Mouse (Mus musculus) layer of hippocampus, adult 11-12 months (tissue): ENCODE results near the gene Pgbd1.
"Not testable (repeated sequence)": the region's sequence is repeated elsewhere in the genome, so short reads cannot be mapped to it uniquely, and the experiment has no call there.

ENCODE experiments used
- DNase-seq: peaks from one replicate; pipeline ENCODE4 v3.0.0; 2022; ENCODE audit warnings: low spot score

Gene Pgbd1

DNA sequence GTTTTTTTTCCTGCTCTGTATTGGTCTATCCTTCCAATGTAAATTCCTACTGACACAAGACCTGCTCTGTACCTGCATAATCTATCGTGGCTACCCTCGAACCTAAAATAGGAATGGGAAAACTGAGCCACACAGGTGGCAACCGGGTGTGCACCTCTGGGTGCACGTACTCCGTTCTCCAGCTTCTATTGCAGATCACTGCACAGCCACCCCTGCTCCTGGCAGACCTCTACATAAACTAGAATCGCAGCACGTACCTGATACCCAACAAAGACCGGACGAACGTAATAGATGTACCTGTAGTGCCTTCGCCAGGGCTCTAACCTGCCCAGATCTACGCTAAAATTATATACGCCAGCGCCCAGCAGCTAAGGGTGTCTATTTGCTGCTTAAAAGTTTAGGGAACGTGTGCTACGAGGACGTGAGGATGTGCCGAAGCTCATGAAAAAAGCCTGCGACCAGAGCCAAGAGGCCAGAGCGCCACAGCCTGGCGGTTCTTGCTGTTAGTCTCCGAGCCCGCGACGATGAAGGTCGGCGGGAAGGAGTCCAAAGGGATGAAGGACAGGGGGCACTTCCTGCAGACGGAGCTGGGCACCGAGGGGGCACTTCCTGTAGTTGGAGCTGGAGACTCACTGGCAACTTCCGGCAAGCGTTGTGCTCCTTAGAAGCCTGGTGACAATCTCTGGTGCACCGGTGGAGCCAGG is at the start of gene Pgbd1:
TSS of gene Pgbd1 (minus strand) at position 556 of the 704 bp plus-strand sequence.
- DNase-seq, result peak; percentile 58

DNA sequence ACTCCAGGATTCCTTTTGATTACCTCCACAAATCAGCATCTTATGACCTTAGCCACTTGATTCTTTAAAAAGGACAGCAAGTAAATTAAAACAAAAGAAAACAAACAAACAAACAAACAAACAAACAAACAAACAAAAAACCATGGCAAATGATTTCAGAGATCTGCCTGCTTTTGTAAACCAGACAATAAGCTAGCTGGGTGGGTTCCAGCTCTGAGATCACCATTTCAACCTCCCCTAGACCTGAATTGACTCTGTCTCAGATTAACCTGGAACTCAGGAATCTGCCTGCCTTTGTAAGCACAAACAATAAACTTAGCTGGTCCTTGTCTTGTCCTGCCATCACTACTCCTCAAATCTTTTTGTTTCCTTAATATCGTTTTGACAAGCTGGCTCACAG is 46.0 kb upstream of the Pgbd1 start:
- no peak for DNase-seq

DNA sequence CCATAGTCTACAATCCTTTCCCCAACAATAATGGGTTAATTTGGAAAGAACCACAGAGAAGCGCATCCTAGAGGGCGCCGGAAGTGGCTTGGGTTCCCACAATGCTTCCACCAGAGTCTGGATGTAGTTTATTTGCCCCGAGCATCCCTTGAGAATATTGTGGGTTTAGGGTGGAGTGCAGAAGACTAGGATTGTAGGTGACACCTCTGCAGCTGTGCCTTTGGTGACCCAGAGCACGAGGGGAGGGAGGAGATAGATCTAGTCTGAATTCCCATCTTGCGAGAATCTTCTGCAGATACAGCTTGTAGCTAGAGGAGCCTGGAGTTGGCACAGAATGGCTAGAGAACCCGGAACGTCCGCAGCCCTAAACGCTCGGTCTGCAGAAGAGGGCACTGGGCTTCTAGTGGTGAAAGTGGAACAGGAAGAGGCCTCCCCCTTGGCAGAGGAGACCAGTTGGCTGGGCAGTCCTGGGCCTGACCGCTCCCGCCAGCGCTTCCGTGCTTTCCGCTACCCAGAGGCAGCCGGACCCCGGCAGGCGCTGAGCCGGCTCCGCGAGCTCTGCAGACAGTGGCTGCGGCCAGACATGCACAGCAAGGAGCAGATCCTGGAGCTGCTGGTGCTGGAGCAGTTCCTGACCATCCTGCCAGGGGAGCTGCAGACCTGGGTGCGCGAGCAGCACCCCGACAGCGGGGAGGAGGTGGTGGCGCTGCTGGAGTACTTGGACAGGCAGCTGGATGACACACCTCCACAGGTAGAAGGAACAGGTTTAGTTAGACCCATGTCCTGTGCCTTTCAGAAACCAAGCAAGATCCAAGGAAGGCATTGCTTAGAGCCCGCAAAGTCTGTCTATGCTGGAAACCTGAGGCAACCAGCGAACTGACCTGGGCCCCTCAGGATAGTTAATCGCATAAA is 38.2 kb upstream of the Pgbd1 start, which contains the start of the genes Zkscan4 and Gm10065:
TSS of gene Zkscan4 (plus strand) at position 149 of the 912 bp plus-strand sequence.
TSS of gene Gm10065 (minus strand) at position 683 of the 912 bp plus-strand sequence.
- DNase-seq, result peak; percentile 81

DNA sequence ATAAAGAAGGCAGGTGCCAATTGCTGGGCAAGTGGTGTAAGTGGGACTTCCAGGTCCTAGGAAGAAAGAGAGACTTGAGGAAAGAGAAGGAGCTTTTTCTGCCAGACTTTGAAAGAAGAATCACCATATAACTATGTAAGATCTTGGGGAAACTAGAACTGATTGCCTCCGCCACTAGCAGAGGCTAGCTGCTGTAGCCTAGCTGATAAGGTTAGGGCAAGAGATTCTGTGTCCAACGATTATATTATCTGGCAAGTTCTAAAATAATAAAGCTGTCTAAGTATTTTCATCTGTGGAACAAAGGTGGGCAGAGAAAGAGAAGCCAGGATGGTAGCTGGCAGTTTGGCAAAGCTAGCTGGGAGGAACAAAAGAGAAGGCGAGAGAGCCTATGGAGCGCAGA is 31.6 kb upstream of the Pgbd1 start:
- DNase-seq, result no peak

DNA sequence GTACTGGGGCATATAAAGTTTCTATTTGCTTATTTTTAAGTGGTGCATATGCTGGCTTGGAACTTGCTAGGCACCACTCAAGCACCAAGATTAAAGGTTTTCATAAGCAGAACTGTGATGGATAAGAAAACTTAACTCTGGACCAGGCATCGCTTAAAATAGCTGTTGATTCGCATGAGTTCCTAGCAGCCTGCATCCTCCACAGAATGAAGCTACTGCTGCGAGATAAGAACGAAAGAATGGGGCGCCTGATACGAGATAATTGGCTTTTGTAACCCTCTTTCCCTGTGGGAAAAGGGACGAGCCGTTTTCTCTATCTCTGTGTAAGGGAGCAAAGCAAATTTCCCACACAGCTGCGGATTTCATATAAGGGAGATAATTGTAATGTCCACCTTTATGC is 28.2 kb upstream of the Pgbd1 start:
- DNase-seq, result no peak

DNA sequence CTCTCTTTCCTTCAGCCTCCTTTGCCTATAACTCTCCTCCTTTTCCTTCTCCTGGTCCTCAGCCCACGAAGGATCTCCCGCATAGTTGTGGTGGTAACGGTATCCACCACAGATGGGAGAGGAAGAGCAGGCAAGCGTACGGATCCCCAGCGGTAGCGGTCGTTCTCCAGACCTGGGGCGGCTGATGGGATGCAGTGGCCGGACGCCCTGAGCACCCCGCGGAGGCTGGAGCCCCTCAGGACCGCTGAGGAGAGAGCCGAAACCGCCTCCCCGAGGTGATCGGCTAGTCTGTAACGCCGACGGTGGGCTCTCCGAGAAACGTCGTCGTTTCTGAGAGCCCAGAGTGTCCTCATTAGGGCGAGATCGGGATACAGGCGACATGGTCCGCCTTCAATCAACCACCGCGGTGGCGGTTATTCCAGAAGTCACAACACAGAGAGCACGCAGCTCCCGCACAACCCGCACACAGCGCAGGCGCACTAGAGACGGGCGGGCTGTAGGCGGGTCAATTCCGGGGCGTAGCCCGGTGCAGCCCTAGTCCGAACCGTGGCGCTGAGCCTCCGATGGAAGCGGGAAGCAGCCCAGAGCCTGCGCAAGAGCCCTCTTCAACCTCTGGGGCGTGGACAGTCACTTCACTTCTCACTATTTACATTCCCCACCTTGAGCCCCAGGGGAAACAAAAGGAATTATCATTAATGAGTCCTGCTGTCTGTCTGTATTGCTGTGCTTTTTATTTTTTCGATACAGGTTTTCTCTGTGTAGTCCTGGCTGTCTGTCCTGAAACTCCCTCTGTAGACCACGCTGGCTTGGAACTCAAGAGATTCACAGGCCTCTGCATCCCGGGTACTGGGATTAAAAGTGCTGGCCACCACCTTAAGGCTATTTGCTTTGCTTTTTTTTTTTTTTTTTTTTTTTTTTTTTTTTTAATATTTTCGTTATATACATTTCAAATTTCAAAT is 27.5 kb upstream of the Pgbd1 start, which contains the start of gene Nkapl:
TSS of gene Nkapl (minus strand) at position 449 of the 959 bp plus-strand sequence.
- DNase-seq, result peak; percentile 79

DNA sequence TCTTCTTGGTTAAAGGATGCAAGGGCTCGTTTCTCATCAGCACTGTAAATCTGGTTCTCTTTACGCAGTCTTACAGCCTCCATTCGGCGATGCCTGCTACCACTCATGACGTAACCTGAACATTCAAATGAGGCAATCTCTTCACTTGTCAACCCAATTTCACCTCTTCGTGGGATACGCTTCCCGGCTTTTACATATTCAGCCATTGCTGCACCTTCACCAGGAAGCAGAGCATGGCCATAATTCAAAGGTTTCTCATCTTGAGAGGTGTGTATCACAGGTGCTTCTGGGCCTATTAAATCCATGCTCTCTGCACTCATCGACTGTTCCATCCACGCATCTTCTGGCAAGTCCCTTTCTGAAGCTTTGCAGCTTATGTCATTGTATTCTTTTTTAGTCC is 26.5 kb upstream of the Pgbd1 start:
- DNase-seq, result no peak

DNA sequence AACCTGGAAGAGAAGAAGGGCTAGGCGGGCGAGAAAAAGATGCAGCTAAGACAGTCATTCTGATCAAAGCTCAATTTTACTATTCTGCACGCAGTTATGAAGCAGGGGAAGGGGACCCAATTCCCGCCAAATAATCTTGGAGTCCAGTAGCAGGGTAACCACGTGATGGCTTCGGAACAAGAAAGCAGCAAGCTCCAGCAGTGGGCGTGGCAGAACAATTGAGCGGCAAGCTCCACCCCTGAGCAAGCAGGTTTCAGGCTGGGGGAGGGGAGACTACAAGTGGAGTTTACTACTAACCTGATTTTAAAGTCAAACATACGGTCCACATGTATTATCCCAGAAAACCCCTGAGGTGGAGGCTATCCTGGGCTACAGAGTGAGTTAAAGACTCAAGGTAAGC is 21.7 kb upstream of the Pgbd1 start:
- DNase-seq, result not testable (repeated sequence)

DNA sequence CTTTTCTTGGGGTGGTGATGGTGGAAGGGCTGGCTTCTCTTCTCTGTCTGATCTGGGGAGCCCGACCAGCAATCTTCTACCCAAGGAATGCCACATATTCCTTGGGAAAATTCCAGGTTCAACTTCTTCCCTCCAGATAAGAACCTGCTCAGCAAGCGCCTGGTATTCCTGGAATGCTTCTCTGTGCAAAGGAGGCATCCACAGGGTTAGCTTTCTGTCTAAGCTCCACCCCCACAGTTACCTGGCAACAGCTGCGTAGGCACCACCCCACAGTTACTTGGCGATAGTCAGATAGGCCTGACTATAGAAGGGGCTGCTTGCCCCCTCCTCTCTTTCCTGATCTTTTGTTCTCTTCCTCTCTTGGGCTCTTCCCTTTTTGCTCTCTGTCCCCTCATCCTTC is 15.5 kb upstream of the Pgbd1 start:
- no peak for DNase-seq

DNA sequence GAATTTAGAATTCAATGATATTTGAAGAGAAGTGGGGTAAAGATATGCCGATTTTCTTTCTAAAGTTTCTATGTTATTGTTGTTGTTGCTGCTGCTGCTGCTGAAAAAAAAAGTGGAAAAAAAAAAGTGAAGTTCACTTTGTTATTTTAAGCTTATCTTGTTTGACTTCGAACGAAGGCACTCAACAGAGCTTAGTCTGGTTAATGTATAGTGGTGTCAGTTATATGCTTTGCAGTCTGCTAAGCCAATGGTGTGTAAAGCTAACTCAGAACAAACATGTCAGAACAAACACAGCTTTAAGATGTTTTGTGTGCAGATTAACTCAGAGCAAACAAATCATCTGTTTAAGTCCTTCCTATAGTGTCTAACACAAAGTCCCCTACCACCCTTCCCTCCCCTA is 13.3 kb upstream of the Pgbd1 start:
- no peak for DNase-seq

DNA sequence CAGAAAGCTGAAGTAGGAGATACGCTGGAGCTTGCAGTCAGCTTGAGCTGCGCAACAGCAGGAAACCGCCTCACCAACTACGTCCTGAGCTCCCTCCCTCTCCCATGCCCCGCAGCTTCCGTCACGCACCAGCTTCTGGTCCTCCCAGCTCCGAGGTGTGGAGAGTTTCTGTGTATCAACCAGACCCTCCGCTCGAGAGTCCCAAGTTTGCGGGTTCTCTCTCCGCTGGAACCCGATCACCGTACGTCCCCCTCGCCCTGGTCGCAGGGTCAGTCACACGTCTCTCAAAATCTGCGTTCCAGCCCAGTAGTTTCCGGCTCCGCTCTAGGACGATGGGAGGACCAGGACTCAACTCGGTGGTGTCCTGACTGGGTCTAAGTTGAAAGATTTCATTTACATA is 12.6 kb upstream of the Pgbd1 start, which contains the start of gene Zscan26:
TSS of gene Zscan26 (minus strand) at position 282 of the 400 bp plus-strand sequence.
- DNase-seq, result peak; percentile 82

DNA sequence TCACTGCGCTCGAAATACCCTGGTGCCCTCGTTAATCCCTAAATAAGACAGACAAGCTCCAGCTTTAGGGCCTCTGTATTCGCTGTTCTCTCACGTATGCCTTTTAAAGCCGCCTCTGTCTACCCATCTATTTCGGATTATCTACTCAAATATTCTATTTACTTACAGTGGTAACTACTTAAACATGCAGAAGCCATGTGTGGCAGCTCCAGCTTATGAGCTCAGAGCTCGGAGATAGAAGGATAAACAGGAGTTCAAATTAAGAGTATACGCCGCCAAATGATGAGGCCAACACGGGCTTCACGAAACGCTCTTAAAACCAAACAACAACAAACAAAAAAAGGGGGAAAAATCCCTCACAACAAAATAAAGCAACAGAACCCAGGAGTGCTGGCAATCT is 12.2 kb upstream of the Pgbd1 start:
- DNase-seq, result no peak

DNA sequence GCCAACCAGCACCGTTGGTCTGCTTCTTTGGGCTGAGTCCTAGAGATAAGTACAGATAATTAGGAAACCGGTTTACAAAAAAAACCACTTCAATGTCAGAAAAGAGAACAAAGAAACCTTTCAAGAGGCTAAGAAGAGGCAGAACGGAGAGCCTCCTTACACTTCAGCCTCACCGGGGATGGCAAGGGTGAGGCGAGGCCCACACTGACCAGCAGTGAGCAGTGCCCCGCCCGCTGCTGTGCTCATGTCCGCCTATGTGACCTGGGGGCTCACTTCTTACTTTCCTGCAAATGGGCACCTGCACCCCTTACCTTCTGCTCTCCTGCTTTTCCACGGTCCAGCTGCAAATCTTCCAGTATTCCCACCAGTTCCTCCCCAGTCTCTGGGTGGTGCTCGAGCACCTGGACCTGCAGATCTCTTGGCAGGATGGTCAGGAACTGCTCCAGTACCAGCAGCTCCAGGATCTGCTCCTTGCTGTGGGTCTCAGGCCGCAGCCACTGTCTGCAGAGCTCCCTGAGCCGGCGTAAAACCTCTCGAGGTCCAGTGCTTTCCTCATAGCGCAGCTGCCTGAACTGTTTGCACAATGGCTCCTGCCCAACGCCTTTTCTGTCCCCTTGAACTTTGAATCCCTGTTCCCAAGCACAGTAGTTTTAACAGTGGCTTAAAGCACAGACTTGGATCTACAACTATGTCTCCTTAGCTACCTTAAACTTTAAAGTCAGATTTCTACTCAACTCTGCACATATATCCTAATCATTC is 7.2 kb upstream of the Pgbd1 start:
- DNase-seq, result no peak

DNA sequence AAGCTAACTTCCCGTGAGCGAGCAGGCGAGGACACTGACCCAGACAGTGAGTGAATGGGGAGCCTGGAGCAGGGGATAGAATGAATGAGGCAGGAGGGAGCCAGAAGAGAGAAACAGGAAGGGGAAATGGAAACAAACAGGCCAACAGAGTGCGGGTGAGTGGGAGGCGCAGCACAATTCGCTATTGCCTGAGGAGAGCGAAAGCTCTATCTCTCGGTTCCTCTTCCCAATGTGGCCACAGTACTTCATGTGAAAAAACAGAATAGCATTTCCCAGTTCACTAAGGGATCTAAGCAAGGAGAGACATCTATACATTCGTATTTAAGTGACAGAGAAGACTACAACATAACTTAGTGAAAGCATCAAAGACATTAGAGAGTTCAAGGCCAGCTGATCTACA is 5.9 kb upstream of the Pgbd1 start:
- no peak for DNase-seq

DNA sequence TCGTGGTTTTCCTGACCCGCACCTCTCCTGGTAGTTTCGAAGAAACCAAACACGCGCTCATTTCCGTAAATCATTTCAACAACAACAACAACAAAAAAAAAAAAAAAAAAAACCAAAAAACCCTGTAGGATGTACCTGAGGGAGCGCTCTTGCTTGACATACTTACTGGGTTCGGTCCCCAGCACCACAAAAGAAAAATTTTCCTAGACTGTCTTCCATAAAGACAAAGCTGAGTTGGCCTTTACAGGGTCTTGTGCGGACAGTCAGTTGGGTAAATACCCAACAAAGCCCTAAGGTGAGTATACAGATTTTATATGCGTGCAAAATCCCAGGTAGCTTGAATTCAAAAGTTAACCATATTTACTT is 332 bp upstream of the Pgbd1 start:
- DNase-seq, result no peak

DNA sequence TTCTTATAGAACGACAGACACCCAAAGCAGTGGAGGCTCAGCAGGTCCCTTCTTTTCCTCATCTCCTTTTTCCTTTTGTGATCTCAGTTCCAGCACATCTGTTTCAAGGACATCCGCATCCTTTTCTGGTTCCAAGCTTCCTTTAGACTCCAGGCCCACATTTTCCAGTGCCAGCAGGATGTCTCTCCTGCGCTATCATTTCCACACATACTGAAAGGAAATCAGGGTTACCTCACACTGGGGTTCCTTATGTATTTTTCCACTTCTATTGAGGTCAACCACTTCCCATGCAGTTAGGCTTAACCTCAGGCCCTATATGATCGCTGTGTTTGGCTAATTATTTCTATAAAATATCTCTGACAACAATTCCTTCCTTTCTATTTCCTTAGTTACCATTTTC is 5.4 kb downstream of the Pgbd1 start:
- no peak for DNase-seq

DNA sequence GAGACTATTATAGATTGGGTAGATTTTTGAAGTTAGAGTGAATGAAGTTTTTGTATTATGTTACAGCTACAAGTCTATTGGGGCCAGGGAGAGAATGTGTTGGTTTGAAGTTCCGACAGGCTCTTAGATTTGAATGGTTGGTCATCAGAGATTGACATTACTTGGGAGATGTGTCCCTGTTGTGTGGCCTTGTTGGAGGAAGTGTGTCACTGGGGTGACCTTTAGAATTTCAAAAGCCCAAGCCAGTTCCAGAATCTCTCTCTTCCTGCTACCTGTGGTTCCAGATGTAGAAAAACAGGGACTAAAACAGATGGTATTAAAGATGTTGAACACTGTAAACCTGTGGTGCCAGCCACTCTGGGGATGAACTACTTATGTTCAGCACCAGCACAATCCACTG is 13.2 kb downstream of the Pgbd1 start:
- no peak for DNase-seq

DNA sequence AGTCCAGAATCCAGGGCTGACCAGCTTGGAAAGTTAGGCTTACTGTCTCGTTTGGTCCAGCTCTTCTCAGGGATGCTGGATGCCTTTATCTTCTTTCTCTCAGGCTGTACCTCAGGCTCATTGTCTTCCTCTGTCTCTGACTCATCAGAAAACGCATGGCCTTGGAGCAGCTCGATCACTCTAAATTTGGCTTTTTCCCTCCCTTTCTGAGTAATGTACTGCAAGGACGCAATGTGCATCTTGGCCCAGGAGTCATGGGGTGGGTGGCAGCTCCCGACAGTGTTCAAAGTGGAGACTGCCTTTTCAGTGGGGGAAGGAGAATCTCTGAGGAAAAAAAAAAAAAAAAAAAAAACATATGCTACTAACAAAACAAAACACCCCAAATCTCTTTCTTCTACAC is 17.6 kb downstream of the Pgbd1 start:
- no peak for DNase-seq

DNA sequence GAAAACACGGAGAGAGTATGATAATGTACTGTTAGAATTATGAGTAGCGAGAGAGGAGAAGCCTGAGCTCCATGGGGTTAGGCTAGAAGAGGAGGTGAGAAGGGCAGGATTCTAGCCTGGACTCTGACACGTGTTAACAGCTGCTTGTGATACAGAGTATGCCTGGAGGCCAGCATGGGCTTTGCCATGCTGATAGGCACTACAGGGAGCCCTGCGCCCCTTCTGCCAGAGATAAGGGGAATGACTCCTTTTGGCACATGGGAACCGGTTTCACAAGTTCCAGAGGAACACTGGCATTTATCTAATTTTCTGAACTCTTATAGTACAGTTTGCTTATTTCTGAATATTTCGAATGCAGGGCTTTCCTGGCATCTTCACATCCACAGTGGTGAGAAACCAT is 22.0 kb downstream of the Pgbd1 start:
- DNase-seq, result no peak

DNA sequence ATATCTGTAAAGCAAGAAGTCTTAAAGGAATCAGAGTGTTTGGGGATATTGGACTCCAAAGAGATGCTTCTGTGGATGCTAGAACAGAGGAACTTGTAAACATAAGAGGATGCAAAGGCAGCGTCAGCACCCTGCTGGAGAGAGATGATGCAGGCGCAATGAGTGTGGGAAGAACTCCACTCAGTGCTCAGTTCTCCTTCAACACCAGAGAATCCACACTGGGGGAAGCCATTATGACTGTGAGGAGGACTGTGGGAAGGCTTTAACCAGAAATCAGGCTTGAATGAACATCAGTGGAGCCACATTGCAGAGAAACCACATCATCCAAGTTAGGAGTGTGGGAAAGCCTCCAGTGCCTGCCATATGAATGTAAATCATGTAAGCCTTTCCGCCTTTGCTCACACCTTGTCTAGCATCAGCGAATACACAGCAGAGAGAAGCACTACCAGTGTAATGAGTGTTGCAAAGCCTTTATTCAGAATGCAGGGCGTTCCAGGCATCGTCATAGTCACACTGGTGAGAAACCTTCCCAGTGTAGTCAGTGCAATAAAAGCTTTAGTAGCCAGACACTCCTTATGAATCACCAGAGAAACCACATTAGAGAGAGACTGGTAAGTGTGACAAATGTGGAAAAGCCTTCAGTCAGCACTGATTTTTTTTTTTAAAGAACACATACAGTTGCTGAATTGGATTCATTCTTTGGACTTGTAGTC is 23.4 kb downstream of the Pgbd1 start:
- DNase-seq, result no peak

DNA sequence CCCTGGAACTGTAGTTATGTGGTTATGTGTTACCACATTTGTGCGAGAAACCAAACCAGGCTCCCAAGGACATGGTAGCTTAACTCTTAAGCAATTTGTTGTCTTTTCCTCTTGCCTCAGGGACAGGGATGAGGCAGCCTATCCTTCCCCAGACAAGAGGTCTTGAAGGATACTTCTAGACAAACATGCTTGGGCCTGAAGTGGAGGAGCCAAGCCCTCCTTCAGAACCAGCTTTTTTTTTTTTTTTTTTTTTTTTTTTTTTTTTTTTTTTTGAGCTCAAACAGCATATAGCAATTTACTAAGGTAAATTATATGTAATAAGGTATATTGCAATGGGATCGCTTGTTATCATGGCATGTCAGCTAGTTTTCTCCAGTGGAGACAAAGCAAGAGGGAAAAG is 25.1 kb downstream of the Pgbd1 start:
- DNase-seq, result no peak
